Mouse (Mus musculus): ENCODE results near the gene Ptpn22.

Ptpn22 gene

DNA sequence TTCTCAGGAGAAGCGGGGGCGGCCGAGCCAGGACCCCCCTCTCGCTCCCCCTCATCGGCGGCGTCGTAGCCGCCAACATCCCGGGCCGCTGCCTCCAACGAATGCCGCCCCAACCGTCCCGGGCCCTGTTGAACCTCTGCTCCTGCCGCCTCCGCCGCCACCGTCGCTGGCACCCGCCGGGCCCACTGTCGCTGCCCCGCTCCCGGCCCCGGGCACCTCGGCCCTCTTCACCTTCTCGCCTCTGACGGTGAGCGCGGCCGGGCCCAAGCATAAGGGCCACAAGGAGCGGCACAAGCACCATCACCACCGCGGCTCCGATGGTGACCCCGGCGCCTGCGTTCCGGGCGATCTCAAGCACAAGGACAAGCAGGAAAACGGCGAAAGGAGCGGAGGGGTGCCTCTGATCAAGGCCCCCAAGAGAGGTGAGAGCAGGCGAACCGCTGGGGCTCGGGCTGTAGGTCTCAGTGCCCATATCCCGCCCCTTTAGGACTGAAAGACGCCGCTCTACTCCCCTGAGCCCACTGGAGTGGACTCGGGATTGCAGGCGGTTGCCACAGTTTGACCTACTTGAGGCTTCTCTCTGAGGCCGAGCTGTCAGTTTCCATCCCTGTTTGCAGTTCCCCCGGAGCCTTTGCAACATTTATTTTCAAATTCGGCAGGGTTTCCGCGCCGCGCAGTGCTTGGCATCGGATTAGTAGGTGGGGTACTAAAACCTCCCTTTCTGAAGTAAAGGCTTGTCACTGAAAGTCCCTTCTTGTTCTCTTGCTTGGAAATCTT, 55.3 kb downstream of the Ptpn22 start:
- in situ Hi-C loops (cut with MboI; ENCODE audit: unreplicated experiment in 2 of 2) = no loop called here

GRCm38 (mm10) chr3:103915509-103915896, 55.9 kb downstream of the Ptpn22 start:
- in situ Hi-C loops (cut with MboI; ENCODE audit: unreplicated experiment in 2 of 2) = no loop called here

DNA sequence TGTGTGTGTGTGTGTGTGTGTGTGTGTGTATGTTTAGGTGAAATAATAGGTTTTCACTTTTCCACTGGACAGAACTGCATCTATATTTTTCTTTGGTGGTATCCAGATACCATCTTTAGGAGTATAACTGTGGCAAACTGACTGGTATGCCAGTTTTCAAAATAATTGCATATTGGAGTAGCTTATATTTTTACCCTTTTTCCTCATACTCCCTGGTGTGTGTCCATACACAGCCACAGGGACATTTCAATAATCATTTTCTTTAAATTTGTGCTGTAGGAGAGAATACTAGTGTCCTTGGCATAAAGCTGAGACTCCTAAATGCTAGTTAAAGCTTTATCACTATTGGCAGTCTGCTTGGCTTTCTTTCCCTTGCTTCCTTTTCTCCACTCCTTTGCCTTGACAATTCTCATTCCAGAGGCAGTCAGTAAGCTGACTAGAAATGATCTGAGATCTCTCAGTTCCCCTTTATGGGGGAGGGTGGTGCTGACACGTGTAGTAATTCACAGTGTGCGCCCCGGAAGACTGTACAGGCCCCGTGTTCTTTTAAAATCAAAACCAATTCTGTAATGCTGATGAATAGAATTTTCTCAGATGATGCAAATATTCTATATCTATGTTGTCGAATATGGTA, 56.7 kb downstream of the Ptpn22 start:
- in situ Hi-C loops (cut with MboI; ENCODE audit: unreplicated experiment in 2 of 2) = no loop called here

GRCm38 (mm10) chr3:103916839-103917237, 57.2 kb downstream of the Ptpn22 start:
- in situ Hi-C loops (cut with MboI; ENCODE audit: unreplicated experiment in 2 of 2) = no loop called here

- in situ Hi-C loops (cut with MboI; ENCODE audit: unreplicated experiment in 2 of 2) = loop anchor here (5.0 kb wide), 1 partner anchor 42 kb away; no protein-coding TSS in a partner anchor
These were observed 60.5 kb downstream of the Ptpn22 start for GRCm38 (mm10) chr3:103920094-103920493.

DNA sequence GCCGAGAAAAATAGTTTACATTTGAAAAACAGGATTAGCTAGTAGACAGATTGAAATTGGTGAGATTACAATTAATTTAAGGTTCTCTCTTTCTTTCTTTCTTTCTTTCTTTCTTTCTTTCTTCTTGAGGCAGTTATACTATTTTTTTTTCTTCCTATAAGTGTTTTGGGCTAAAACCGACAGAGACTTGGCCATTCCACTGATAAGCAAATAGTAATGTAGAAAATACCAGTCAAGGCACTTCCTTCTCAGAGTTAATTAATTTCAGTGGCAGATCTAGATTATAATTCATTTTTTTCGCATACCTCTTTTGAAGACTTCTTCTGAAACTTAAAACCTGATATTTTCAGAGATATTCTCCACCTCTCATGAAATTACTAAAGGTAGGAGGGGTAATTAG, 65.7 kb downstream of the Ptpn22 start:
- in situ Hi-C loops (cut with MboI; ENCODE audit: unreplicated experiment in 2 of 2) = no loop called here

DNA sequence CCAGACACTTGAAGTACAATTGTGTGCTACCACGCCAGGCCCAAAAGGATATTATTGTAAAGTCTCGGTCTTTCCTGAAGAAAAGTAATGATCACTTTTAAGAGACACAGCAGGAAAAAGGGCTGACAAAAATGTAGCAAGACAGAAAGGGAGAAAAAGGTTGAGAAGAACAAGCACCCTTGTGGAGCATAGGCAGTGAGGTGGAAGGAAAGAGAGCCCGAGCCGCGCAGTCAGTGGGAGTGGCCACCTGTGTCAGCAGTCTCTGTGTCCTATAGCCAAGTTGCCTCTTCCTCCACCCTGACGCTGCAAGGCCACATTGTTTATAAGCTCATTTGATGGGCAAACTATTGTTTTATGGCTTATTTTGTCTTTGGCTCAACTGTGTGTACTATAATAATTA, 67.9 kb downstream of the Ptpn22 start:
- in situ Hi-C loops (cut with MboI; ENCODE audit: unreplicated experiment in 2 of 2) = no loop called here

DNA sequence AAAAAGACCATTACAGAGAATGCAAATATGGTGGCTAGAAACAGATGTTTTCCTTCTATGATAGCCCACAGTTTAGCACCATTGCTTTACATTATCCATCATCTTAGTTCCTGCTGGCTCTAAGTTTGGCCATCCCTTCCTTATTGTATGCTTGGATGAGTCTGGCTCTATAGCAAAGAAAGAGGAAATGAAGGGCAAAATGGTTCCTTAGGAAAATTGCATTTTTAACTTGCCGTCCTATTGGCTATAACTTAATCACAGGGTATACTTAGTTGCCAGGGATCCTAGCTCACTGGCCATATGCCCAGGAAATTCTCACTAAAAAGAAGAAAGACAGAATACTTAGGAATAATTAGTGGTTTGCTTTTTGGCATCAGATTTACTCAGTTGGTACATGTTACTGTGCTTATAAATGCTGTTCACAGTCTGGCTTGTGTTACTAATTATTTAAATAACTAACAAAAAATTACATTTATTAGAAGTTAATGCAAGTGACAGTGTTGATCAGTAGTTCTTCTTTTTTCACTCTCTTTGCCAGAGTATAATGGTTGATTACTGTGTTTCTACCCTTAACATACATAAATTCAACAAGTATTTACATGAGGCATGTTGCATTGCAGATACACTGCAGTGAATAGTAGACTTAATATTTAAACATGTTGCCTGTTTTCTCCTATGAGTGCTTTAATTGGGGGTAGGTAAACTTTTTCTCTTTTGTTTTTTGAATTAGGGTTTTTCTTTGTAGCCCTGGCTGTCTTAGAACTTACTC, 85.4 kb downstream of the Ptpn22 start:
- in situ Hi-C loops (cut with MboI; ENCODE audit: unreplicated experiment in 2 of 2) = no loop called here

DNA sequence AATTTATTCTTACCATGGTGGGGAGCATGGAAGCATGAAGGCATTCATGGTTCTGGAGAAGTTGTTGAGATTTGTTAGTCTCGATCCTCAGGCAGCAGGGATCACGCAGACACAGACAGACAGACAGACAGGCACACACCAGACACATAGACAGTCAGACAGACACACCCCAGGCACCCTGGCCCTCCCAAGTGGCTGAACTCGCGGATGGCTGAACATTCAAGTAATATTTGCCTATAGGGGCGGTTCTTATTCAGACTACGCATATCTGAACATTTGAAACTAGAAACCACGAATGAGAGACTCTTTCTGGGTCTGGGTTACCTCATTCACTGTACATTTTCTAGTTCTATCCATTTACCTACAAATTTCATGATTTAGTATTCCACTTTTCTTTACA, 89.1 kb downstream of the Ptpn22 start:
- in situ Hi-C loops (cut with MboI; ENCODE audit: unreplicated experiment in 2 of 2) = no loop called here

DNA sequence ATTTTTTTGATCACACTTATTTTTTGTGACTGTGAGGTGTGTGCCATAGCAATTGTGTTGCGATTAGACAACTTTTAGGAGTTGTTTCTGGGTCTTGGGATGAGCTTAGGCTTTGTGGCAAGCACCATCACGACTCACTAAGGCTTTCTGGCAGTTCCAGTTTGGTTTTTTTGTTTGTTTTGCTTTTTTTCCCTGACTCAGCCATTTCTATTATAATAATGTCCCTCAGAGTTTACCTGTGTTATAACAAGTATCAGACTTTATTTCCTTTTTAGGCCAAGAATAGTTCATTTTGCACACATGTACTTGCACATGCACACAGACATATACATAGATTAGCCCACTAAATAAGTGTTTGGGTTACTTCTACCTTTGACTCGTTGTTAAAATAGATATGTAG, 101.0 kb downstream of the Ptpn22 start:
- in situ Hi-C loops (cut with MboI; ENCODE audit: unreplicated experiment in 2 of 2) = loop anchor here (5.0 kb wide), 1 partner anchor 38 kb away; no protein-coding TSS in a partner anchor

All from v-Abl transformed pro-B cells (cell line).